Mouse (Mus musculus): Measurements from ENCODE around the gene Mmp28. TPM values are rescaled to one million over a fixed set of nuclear protein-coding genes. Genes with fewer than 3 reads are reported as not detected.

The Mmp28 gene
- polyA plus RNA-seq, 1 experiment from 2014 or later, result 2.7 TPM

GRCm38 (mm10) chr11:83442596-83443267, 20.1 kb downstream of the Mmp28 start:
- Histone ChIP-seq H3K9me3 (ENCODE audit: control insufficient read depth, low read length) (no peaks in the 10 kb centered on the region), H3K36me3 (ENCODE audit: control insufficient read depth, insufficient read depth, low read length) (no peaks in the 10 kb centered on the region), H3K4me3 (replicated peaks; ENCODE audit: low read depth, low read length) (peak overlapping the region; percentile 19), H3K9ac (replicated peaks; ENCODE audit: low read length) (0 out of 2 replicates have a peak overlapping the region, but pooled peaks have one; percentile 20), H3K4me1 (ENCODE audit: control insufficient read depth, insufficient read depth, low read length) (no peaks in the 10 kb centered on the region), H3K27ac (replicated peaks; ENCODE audit: low read depth, low read length) (no peak overlapping the region), H3K27me3 (ENCODE audit: control insufficient read depth, insufficient read depth, low read length) (peaks cover 52% of the 10 kb centered on the region), H3K4me2 (ENCODE audit: low read length) (peak overlapping the region; percentile 48)
- WGBS, result 11% methylated on average over 29 of the region's 29 CpGs
- ATAC-seq (ENCODE audit: low FRiP score, low TSS enrichment) (no peak), DNase-seq (peak; percentile 92)

GRCm38 (mm10) chr11:83441235-83441634, 21.6 kb downstream of the Mmp28 start:
- 40% methylated on average over 7 of the region's 7 CpGs for WGBS

GRCm38 (mm10) chr11:83440081-83441064, 22.5 kb downstream of the Mmp28 start:
- WGBS, result under 1% methylated on average over 66 of the region's 75 CpGs
- Histone ChIP-seq H3K4me2 (ENCODE audit: low read length) (peak overlapping the region; percentile 78), H3K9ac (replicated peaks; ENCODE audit: low read length) (peak overlapping the region; percentile 57), H3K4me1 (ENCODE audit: control insufficient read depth, insufficient read depth, low read length) (no peaks in the 10 kb centered on the region), H3K4me3 (replicated peaks; ENCODE audit: low read depth, low read length) (peak overlapping the region; percentile 59), H3K27me3 (ENCODE audit: control insufficient read depth, insufficient read depth, low read length) (peaks cover 43% of the 10 kb centered on the region), H3K36me3 (ENCODE audit: control insufficient read depth, insufficient read depth, low read length) (no peaks in the 10 kb centered on the region), H3K9me3 (ENCODE audit: control insufficient read depth, low read length) (no peaks in the 10 kb centered on the region), H3K27ac (replicated peaks; ENCODE audit: low read depth, low read length) (no peak overlapping the region)
- DNase-seq, result peak; percentile 98
- ATAC-seq (ENCODE audit: low FRiP score, low TSS enrichment), result peak; percentile 90

More at GRCm38 (mm10) chr11:83441235-83441634, 21.6 kb downstream of the Mmp28 start:
- Histone ChIP-seq H3K4me1 (ENCODE audit: control insufficient read depth, insufficient read depth, low read length) (no peaks in the 10 kb centered on the region), H3K4me3 (replicated peaks; ENCODE audit: low read depth, low read length) (no peak overlapping the region), H3K27me3 (ENCODE audit: control insufficient read depth, insufficient read depth, low read length) (peaks cover 49% of the 10 kb centered on the region), H3K9ac (replicated peaks; ENCODE audit: low read length) (no peak overlapping the region), H3K9me3 (ENCODE audit: control insufficient read depth, low read length) (no peaks in the 10 kb centered on the region), H3K27ac (replicated peaks; ENCODE audit: low read depth, low read length) (no peak overlapping the region), H3K36me3 (ENCODE audit: control insufficient read depth, insufficient read depth, low read length) (no peaks in the 10 kb centered on the region), H3K4me2 (ENCODE audit: low read length) (no peak overlapping the region)
- DNase-seq (no peak), ATAC-seq (ENCODE audit: low FRiP score, low TSS enrichment) (no peak)

- 35% methylated on average over 11 of the region's 11 CpGs for WGBS
- no peak for ATAC-seq (ENCODE audit: low FRiP score, low TSS enrichment)
- Histone ChIP-seq H3K4me3 (replicated peaks; ENCODE audit: low read depth, low read length) (peak overlapping the region; percentile 59), H3K4me1 (ENCODE audit: control insufficient read depth, insufficient read depth, low read length) (no peaks in the 10 kb centered on the region), H3K27me3 (ENCODE audit: control insufficient read depth, insufficient read depth, low read length) (peaks cover 35% of the 10 kb centered on the region), H3K27ac (replicated peaks; ENCODE audit: low read depth, low read length) (no peak overlapping the region), H3K36me3 (ENCODE audit: control insufficient read depth, insufficient read depth, low read length) (no peaks in the 10 kb centered on the region), H3K9ac (replicated peaks; ENCODE audit: low read length) (peak overlapping the region; percentile 57; the same call in 1 of the 2 replicates), H3K4me2 (ENCODE audit: low read length) (peak overlapping the region; percentile 78), H3K9me3 (ENCODE audit: control insufficient read depth, low read length) (no peaks in the 10 kb centered on the region)
- no peak for DNase-seq
Observed at GRCm38 (mm10) chr11:83439426-83440060, 23.3 kb downstream of the Mmp28 start.

- Histone ChIP-seq H3K9me3 (ENCODE audit: control insufficient read depth, low read length) (no peaks in the 10 kb centered on the region), H3K4me3 (replicated peaks; ENCODE audit: low read depth, low read length) (no peak within 1 kb of the TSS), H3K36me3 (ENCODE audit: control insufficient read depth, insufficient read depth, low read length) (no peaks in the 10 kb centered on the region), H3K9ac (replicated peaks; ENCODE audit: low read length) (no peak within 1 kb of the TSS), H3K4me2 (ENCODE audit: low read length) (no peak within 1 kb of the TSS), H3K4me1 (ENCODE audit: control insufficient read depth, insufficient read depth, low read length) (no peaks in the 10 kb centered on the region), H3K27ac (replicated peaks; ENCODE audit: low read depth, low read length) (no peak within 1 kb of the TSS), H3K27me3 (ENCODE audit: control insufficient read depth, insufficient read depth, low read length) (peaks cover 16% of the 10 kb centered on the region)
- 83% methylated on average over 1 of the region's 1 CpGs for WGBS
- no peak for ATAC-seq (ENCODE audit: low FRiP score, low TSS enrichment)
- DNase-seq, result no peak
Observed at GRCm38 (mm10) chr11:83437377-83437776, 25.5 kb downstream of the Mmp28 start, which contains the start of gene 1700020L24Rik. Gene 1700020L24Rik (plus strand): TSS chr11:83437677.

- no peak overlapping the region for H3K4me2 ChIP-seq (ENCODE audit: low read length)
- no peaks in the 10 kb centered on the region for H3K9me3 ChIP-seq (ENCODE audit: control insufficient read depth, low read length)
- no peak overlapping the region for H3K4me3 ChIP-seq (replicated peaks; ENCODE audit: low read depth, low read length)
- DNase-seq (no peak), ATAC-seq (ENCODE audit: low FRiP score, low TSS enrichment) (no peak)
- H3K27me3 ChIP-seq (ENCODE audit: control insufficient read depth, insufficient read depth, low read length), result no peaks in the 10 kb centered on the region
- no peaks in the 10 kb centered on the region for H3K36me3 ChIP-seq (ENCODE audit: control insufficient read depth, insufficient read depth, low read length)
- WGBS, result 79% methylated on average over 2 of the region's 2 CpGs
- no peaks in the 10 kb centered on the region for H3K4me1 ChIP-seq (ENCODE audit: control insufficient read depth, insufficient read depth, low read length)
- no peak overlapping the region for H3K9ac ChIP-seq (replicated peaks; ENCODE audit: low read length)
- no peak overlapping the region for H3K27ac ChIP-seq (replicated peaks; ENCODE audit: low read depth, low read length)
Observed at GRCm38 (mm10) chr11:83432533-83432932, 30.3 kb downstream of the Mmp28 start.

- no peak within 1 kb of the TSS for H3K4me2 ChIP-seq (ENCODE audit: low read length)
Observed at GRCm38 (mm10) chr11:83429355-83429754, 33.5 kb downstream of the Mmp28 start, which contains the start of gene Gas2l2. Gene Gas2l2 (minus strand): TSS chr11:83429455.

GRCm38 (mm10) chr11:83426964-83427363, 35.9 kb downstream of the Mmp28 start:
- H3K9me3 ChIP-seq (ENCODE audit: control insufficient read depth, low read length), result no peaks in the 10 kb centered on the region
- no peak overlapping the region for H3K9ac ChIP-seq (replicated peaks; ENCODE audit: low read length)
- DNase-seq, result no peak
- H3K36me3 ChIP-seq (ENCODE audit: control insufficient read depth, insufficient read depth, low read length), result no peaks in the 10 kb centered on the region
- WGBS, result 55% methylated on average over 17 of the region's 17 CpGs
- no peaks in the 10 kb centered on the region for H3K4me1 ChIP-seq (ENCODE audit: control insufficient read depth, insufficient read depth, low read length)
- H3K27ac ChIP-seq (replicated peaks; ENCODE audit: low read depth, low read length), result no peak overlapping the region
- no peak overlapping the region for H3K4me3 ChIP-seq (replicated peaks; ENCODE audit: low read depth, low read length)
- H3K27me3 ChIP-seq (ENCODE audit: control insufficient read depth, insufficient read depth, low read length), result peaks cover 9% of the 10 kb centered on the region; the same call in 1 of the 2 replicates
- no peak for ATAC-seq (ENCODE audit: low FRiP score, low TSS enrichment)
- no peak overlapping the region for H3K4me2 ChIP-seq (ENCODE audit: low read length)

More at GRCm38 (mm10) chr11:83429355-83429754, 33.5 kb downstream of the Mmp28 start, which contains the start of gene Gas2l2:
- no peaks in the 10 kb centered on the region for H3K36me3 ChIP-seq (ENCODE audit: control insufficient read depth, insufficient read depth, low read length)
- no peak within 1 kb of the TSS for H3K27ac ChIP-seq (replicated peaks; ENCODE audit: low read depth, low read length)
- 54% methylated on average over 5 of the region's 5 CpGs for WGBS
- peaks cover 7% of the 10 kb centered on the region; the same call in 1 of the 2 replicates for H3K27me3 ChIP-seq (ENCODE audit: control insufficient read depth, insufficient read depth, low read length)
- H3K9me3 ChIP-seq (ENCODE audit: control insufficient read depth, low read length), result no peaks in the 10 kb centered on the region
- no peak within 1 kb of the TSS for H3K9ac ChIP-seq (replicated peaks; ENCODE audit: low read length)
- DNase-seq (no peak), ATAC-seq (ENCODE audit: low FRiP score, low TSS enrichment) (no peak)
- H3K4me3 ChIP-seq (replicated peaks; ENCODE audit: low read depth, low read length), result no peak within 1 kb of the TSS
- no peaks in the 10 kb centered on the region for H3K4me1 ChIP-seq (ENCODE audit: control insufficient read depth, insufficient read depth, low read length)
